Mouse (Mus musculus) hindbrain, embryonic 11.5 days (tissue): Measurements from ENCODE around the gene Ugcg. TPM values are rescaled to one million over a fixed set of nuclear protein-coding genes. Genes with fewer than 3 reads are reported as not detected.
A peak's percentile ranks its signal among the peaks of the same experiment; 100 is the strongest.

Source experiments
- ATAC-seq: fragments of 200-750 bp; cut with Nextera tagmentation; 2 replicates; pipeline ENCODE4 v1.8.0; 2017; ENCODE audit warnings: mild to moderate bottlenecking, moderate TSS enrichment, moderate library complexity; ENCODE audit not compliant: low FRiP score
- DNase-seq: peaks from one replicate; pipeline ENCODE4 v3.0.0-alpha.2; 2015; ENCODE audit warnings: low spot score
- H3K27ac ChIP-seq: fragments of 300-500 bp; sonication (generic); 2 replicates; pipeline ENCODE4 v1.5.1; 2014; ENCODE audit warnings: mild to moderate bottlenecking, low read depth, low read length
- H3K27me3 ChIP-seq: fragments of 300-500 bp; sonication (generic); 2 replicates; pipeline ENCODE4 v1.6.1; 2014; ENCODE audit warnings: mild to moderate bottlenecking, low read length, moderate library complexity, mixed read lengths; ENCODE audit not compliant: control insufficient read depth, insufficient read depth
- H3K36me3 ChIP-seq: fragments of 300-500 bp; sonication (generic); 2 replicates; pipeline ENCODE4 v1.6.1; 2014; ENCODE audit warnings: mild to moderate bottlenecking, low read length, moderate library complexity, mixed read lengths; ENCODE audit not compliant: control insufficient read depth, insufficient read depth
- H3K4me1 ChIP-seq: fragments of 300-500 bp; sonication (generic); replicated peaks from 2 replicates; pipeline ENCODE4 v1.6.1; 2014; ENCODE audit warnings: low read length, mixed read lengths; ENCODE audit not compliant: control insufficient read depth, insufficient read depth
- H3K4me2 ChIP-seq: fragments of 300-500 bp; sonication (generic); replicated peaks from 2 replicates; pipeline ENCODE4 v1.6.1; 2014; ENCODE audit warnings: mild to moderate bottlenecking, low read depth, low read length
- H3K4me3 ChIP-seq: fragments of 300-500 bp; sonication (generic); 2 replicates; pipeline ENCODE4 v1.5.1; 2014; ENCODE audit warnings: low read depth, low read length
- H3K9ac ChIP-seq: fragments of 300-500 bp; sonication (generic); 2 replicates; pipeline ENCODE4 v1.6.1; 2014; ENCODE audit warnings: low read depth, low read length
- H3K9me3 ChIP-seq: fragments of 300-500 bp; sonication (generic); 2 replicates; pipeline ENCODE4 v1.6.1; 2016; ENCODE audit warnings: low read length; ENCODE audit not compliant: control insufficient read depth
- WGBS: fragments of 180-500 bp; shearing (Covaris S2); extraction: QIAGEN DNeasy Blood & Tissue Kit; methylation state at CpG from one replicate; pipeline ENCODE4 v1.1.7; 2014; 5-methylcytosine and 5-hydroxymethylcytosine counted together
- polyA plus RNA-seq: library from polyadenylated mRNA; unstranded; fragments of >200 nt; fragmentation: Nextera tagmentation; extraction: Ambion mirVana; gene quantifications from 2 replicates; pipeline ENCODE4 v1.2.1, GENCODE M21; 2014

Ugcg gene
- polyA plus RNA-seq, 1 experiment from 2014 or later: 19.7 TPM

- Histone ChIP-seq H3K9me3 (no peaks in the 10 kb centered on the region), H3K27ac (no peak overlapping the region), H3K27me3 (no peaks in the 10 kb centered on the region), H3K36me3 (no peaks in the 10 kb centered on the region), H3K4me3 (no peak overlapping the region), H3K4me1 (no peaks in the 10 kb centered on the region), H3K4me2 (no peak overlapping the region), H3K9ac (no peak overlapping the region)
- WGBS: 78% methylated on average over 2 of the region's 2 CpGs
- DNase-seq: no peak
- no peak for ATAC-seq
Measured at GRCm38 (mm10) chr4:59164034-59164433, 25.0 kb upstream of the Ugcg start.

- Histone ChIP-seq H3K36me3 (no peaks in the 10 kb centered on the region), H3K27ac (no peak overlapping the region), H3K4me2 (no peak overlapping the region), H3K27me3 (no peaks in the 10 kb centered on the region), H3K9me3 (no peaks in the 10 kb centered on the region), H3K9ac (no peak overlapping the region), H3K4me3 (no peak overlapping the region), H3K4me1 (no peaks in the 10 kb centered on the region)
- ATAC-seq: no peak
- 89% methylated on average over 2 of the region's 2 CpGs for WGBS
- DNase-seq: no peak
Measured at GRCm38 (mm10) chr4:59167251-59167847, 21.7 kb upstream of the Ugcg start.

GRCm38 (mm10) chr4:59169981-59170380 lies 19.1 kb upstream of the Ugcg start:
- H3K27me3 ChIP-seq: no peaks in the 10 kb centered on the region
- H3K4me1 ChIP-seq: no peaks in the 10 kb centered on the region
- no peak overlapping the region for H3K27ac ChIP-seq
- ATAC-seq (no peak), DNase-seq (no peak)
- H3K4me3 ChIP-seq: no peak overlapping the region
- no peak overlapping the region for H3K4me2 ChIP-seq
- no peak overlapping the region for H3K9ac ChIP-seq
- H3K36me3 ChIP-seq: no peaks in the 10 kb centered on the region
- WGBS: 85% methylated on average over 5 of the region's 5 CpGs
- H3K9me3 ChIP-seq: no peaks in the 10 kb centered on the region

GRCm38 (mm10) chr4:59172616-59173015 lies 16.4 kb upstream of the Ugcg start:
- no peaks in the 10 kb centered on the region for H3K9me3 ChIP-seq
- H3K36me3 ChIP-seq: no peaks in the 10 kb centered on the region
- no peak overlapping the region for H3K4me2 ChIP-seq
- H3K4me1 ChIP-seq: no peaks in the 10 kb centered on the region
- 20% methylated on average over 2 of the region's 2 CpGs for WGBS
- no peak; the same call in 1 of the 2 replicates for ATAC-seq
- peak; percentile 24 for DNase-seq
- no peak overlapping the region for H3K4me3 ChIP-seq
- no peaks in the 10 kb centered on the region for H3K27me3 ChIP-seq
- no peak overlapping the region for H3K27ac ChIP-seq
- no peak overlapping the region for H3K9ac ChIP-seq

GRCm38 (mm10) chr4:59173181-59173922 lies 15.7 kb upstream of the Ugcg start:
- no peak for DNase-seq
- Histone ChIP-seq H3K9me3 (no peaks in the 10 kb centered on the region), H3K4me2 (no peak overlapping the region), H3K27ac (no peak overlapping the region), H3K4me1 (no peaks in the 10 kb centered on the region), H3K36me3 (no peaks in the 10 kb centered on the region), H3K4me3 (no peak overlapping the region), H3K9ac (no peak overlapping the region), H3K27me3 (no peaks in the 10 kb centered on the region)
- 87% methylated on average over 2 of the region's 2 CpGs for WGBS
- ATAC-seq: no peak

- no peak overlapping the region for H3K9ac ChIP-seq
- no peak overlapping the region for H3K27ac ChIP-seq
- H3K27me3 ChIP-seq: no peaks in the 10 kb centered on the region
- no peak overlapping the region for H3K4me3 ChIP-seq
- no peaks in the 10 kb centered on the region for H3K36me3 ChIP-seq
- DNase-seq (no peak), ATAC-seq (no peak)
- no peak overlapping the region for H3K4me2 ChIP-seq
- 81% methylated on average over 4 of the region's 4 CpGs for WGBS
- no peaks in the 10 kb centered on the region for H3K9me3 ChIP-seq
- H3K4me1 ChIP-seq: no peaks in the 10 kb centered on the region
Measured at GRCm38 (mm10) chr4:59175003-59175402, 14.1 kb upstream of the Ugcg start.

GRCm38 (mm10) chr4:59175929-59176328 lies 13.1 kb upstream of the Ugcg start:
- DNase-seq: no peak
- H3K9me3 ChIP-seq: no peaks in the 10 kb centered on the region
- WGBS: 68% methylated on average over 6 of the region's 6 CpGs

GRCm38 (mm10) chr4:59177566-59177965 lies 11.5 kb upstream of the Ugcg start:
- H3K27me3 ChIP-seq: no peaks in the 10 kb centered on the region
- H3K9ac ChIP-seq: no peak overlapping the region
- ATAC-seq (no peak), DNase-seq (no peak)
- H3K9me3 ChIP-seq: no peaks in the 10 kb centered on the region
- WGBS: 92% methylated on average over 2 of the region's 2 CpGs
- H3K4me1 ChIP-seq: no peaks in the 10 kb centered on the region
- H3K4me2 ChIP-seq: no peak overlapping the region
- H3K4me3 ChIP-seq: no peak overlapping the region
- no peaks in the 10 kb centered on the region for H3K36me3 ChIP-seq
- H3K27ac ChIP-seq: no peak overlapping the region

More at GRCm38 (mm10) chr4:59175929-59176328, 13.1 kb upstream of the Ugcg start:
- Histone ChIP-seq H3K27me3 (no peaks in the 10 kb centered on the region), H3K4me3 (no peak overlapping the region), H3K4me2 (no peak overlapping the region), H3K4me1 (no peaks in the 10 kb centered on the region), H3K9ac (no peak overlapping the region), H3K36me3 (no peaks in the 10 kb centered on the region), H3K27ac (no peak overlapping the region)
- no peak for ATAC-seq
